Mouse (Mus musculus) intestine, embryonic 16.5 days (tissue): ENCODE measurements around the gene Gm20388. TPM values are rescaled to one million over a fixed set of nuclear protein-coding genes. Genes with fewer than 3 reads are reported as not detected.

Source experiments
- ATAC-seq: fragments of 200-750 bp; cut with Nextera tagmentation; 2 replicates; pipeline ENCODE4 v1.8.0; 2017; ENCODE audit warnings: moderate TSS enrichment, moderate library complexity
- H3K27ac ChIP-seq: fragments of 300-500 bp; sonication (generic); 2 replicates; pipeline ENCODE4 v1.5.1; 2014; ENCODE audit warnings: mild to moderate bottlenecking, low read length
- H3K27me3 ChIP-seq: fragments of 300-500 bp; sonication (generic); replicated peaks from 2 replicates; pipeline ENCODE4 v1.6.1; 2014; ENCODE audit warnings: low read length, control low read depth, mixed read lengths; ENCODE audit not compliant: control insufficient read depth, insufficient read depth
- H3K36me3 ChIP-seq: fragments of 300-500 bp; sonication (generic); 2 replicates; pipeline ENCODE4 v1.6.1; 2014; ENCODE audit warnings: low read length, control low read depth; ENCODE audit not compliant: control insufficient read depth, insufficient read depth
- H3K4me1 ChIP-seq: fragments of 300-500 bp; sonication (generic); 2 replicates; pipeline ENCODE4 v1.6.1; 2014; ENCODE audit warnings: low read length, control low read depth, mixed read lengths; ENCODE audit not compliant: control insufficient read depth, insufficient read depth
- H3K4me2 ChIP-seq: fragments of 300-500 bp; sonication (generic); 2 replicates; pipeline ENCODE4 v1.6.1; 2014; ENCODE audit warnings: low read depth, low read length, control low read depth
- H3K4me3 ChIP-seq: fragments of 300-500 bp; sonication (generic); 2 replicates; pipeline ENCODE4 v1.5.1; 2014; ENCODE audit warnings: mild to moderate bottlenecking, low read length
- H3K9ac ChIP-seq: fragments of 300-500 bp; sonication (generic); 2 replicates; pipeline ENCODE4 v1.6.1; 2014; ENCODE audit warnings: low read depth, low read length
- H3K9me3 ChIP-seq: fragments of 300-500 bp; sonication (generic); 2 replicates; pipeline ENCODE4 v1.6.1; 2016; ENCODE audit warnings: low read length, control low read depth; ENCODE audit not compliant: control insufficient read depth
- WGBS: fragments of 180-500 bp; shearing (Covaris S2); extraction: QIAGEN DNeasy Blood & Tissue Kit; methylation state at CpG from one replicate; pipeline ENCODE4 v1.1.7; 2014; 5-methylcytosine and 5-hydroxymethylcytosine counted together
- polyA plus RNA-seq: library from polyadenylated mRNA; unstranded; fragments of >200 nt; fragmentation: Nextera tagmentation; extraction: Ambion mirVana; gene quantifications from 2 replicates; pipeline ENCODE4 v1.2.1, GENCODE M21; 2015

Gene Gm20388
- polyA plus RNA-seq, 1 experiment from 2014 or later: 5.8 TPM

DNA sequence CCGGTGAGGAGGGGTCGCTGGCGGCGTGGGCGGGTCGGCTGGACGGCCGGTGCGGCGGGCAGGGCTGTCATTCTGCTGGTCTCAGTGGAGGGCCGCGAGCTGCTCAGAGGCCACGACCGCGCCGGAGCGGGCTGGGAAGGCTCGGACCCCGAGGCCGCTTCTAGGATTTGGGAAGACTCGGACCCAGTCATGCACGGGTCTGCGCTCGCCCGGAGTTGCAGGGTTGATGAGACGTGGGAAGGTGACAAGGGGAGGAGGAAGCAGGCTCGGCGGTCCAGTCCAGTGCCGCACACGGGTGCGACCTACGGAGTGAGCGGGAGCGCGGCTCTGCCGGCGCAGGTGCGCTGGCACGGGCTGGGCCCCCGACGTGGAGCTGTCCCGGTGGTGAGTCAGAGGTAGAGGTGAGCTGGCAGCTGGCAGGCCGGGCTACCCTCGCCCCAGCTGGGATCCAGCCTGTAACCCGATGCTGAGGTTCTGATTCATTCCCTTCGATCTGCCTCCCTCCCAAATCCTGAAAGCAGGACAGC is 203.7 kb downstream of the Gm20388 start:
- Histone ChIP-seq H3K4me1 (peaks cover 17% of the 10 kb centered on the region), H3K4me3 (peak overlapping the region; percentile 78), H3K27ac (no peak overlapping the region), H3K27me3 (peaks cover 11% of the 10 kb centered on the region), H3K36me3 (no peaks in the 10 kb centered on the region), H3K4me2 (peak overlapping the region; percentile 100), H3K9ac (peak overlapping the region; percentile 82), H3K9me3 (no peaks in the 10 kb centered on the region)
- under 1% methylated on average over 46 of the region's 46 CpGs for WGBS
- peak; percentile 36 for ATAC-seq

GRCm38 (mm10) chr8:120116600-120116999 is 206.0 kb downstream of the Gm20388 start:
- H3K4me2 ChIP-seq: no peak overlapping the region
- ATAC-seq: no peak
- no peaks in the 10 kb centered on the region for H3K9me3 ChIP-seq
- H3K9ac ChIP-seq: no peak overlapping the region
- WGBS: 73% methylated on average over 7 of the region's 7 CpGs
- peaks cover 17% of the 10 kb centered on the region for H3K4me1 ChIP-seq
- no peaks in the 10 kb centered on the region for H3K36me3 ChIP-seq
- peaks cover 11% of the 10 kb centered on the region for H3K27me3 ChIP-seq
- no peak overlapping the region for H3K4me3 ChIP-seq
- no peak overlapping the region for H3K27ac ChIP-seq

DNA sequence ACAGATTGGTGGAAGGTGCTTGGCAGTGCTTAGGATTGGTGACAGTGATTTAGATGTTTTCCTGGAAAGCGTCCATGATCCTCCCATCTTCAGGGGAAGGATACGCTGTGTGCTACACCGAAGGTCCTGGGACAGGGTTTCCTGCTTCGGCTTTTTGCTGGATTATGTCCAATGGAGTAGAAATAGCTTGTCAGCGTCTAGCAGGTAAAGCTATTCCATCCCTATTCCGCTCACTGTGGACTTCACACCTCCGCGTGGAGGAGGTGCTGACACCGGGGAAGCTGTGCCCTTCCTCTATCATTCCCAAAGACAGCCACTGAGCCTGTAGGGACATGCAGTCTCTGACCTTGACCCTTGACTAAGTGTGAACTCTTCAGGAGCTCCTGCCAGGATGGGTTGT is 207.5 kb downstream of the Gm20388 start:
- peaks cover 11% of the 10 kb centered on the region for H3K27me3 ChIP-seq
- H3K27ac ChIP-seq: no peak overlapping the region
- no peak overlapping the region for H3K9ac ChIP-seq
- no peaks in the 10 kb centered on the region for H3K36me3 ChIP-seq
- peaks cover 12% of the 10 kb centered on the region for H3K4me1 ChIP-seq
- H3K4me3 ChIP-seq: no peak overlapping the region
- no peak overlapping the region for H3K4me2 ChIP-seq
- no peak for ATAC-seq
- 75% methylated on average over 9 of the region's 9 CpGs for WGBS
- H3K9me3 ChIP-seq: no peaks in the 10 kb centered on the region

GRCm38 (mm10) chr8:120118847-120119246 is 208.2 kb downstream of the Gm20388 start:
- Histone ChIP-seq H3K4me1 (peaks cover 12% of the 10 kb centered on the region), H3K4me2 (no peak overlapping the region), H3K9me3 (no peaks in the 10 kb centered on the region), H3K4me3 (no peak overlapping the region), H3K36me3 (no peaks in the 10 kb centered on the region), H3K9ac (no peak overlapping the region), H3K27ac (no peak overlapping the region), H3K27me3 (peaks cover 11% of the 10 kb centered on the region)
- WGBS: 81% methylated on average over 5 of the region's 5 CpGs
- no peak for ATAC-seq

GRCm38 (mm10) chr8:120119429-120119828 is 208.8 kb downstream of the Gm20388 start:
- H3K9ac ChIP-seq: no peak overlapping the region
- H3K27ac ChIP-seq: no peak overlapping the region
- H3K4me2 ChIP-seq: no peak overlapping the region
- ATAC-seq: no peak
- peaks cover 13% of the 10 kb centered on the region for H3K4me1 ChIP-seq
- H3K9me3 ChIP-seq: no peaks in the 10 kb centered on the region
- no peaks in the 10 kb centered on the region for H3K36me3 ChIP-seq
- 61% methylated on average over 3 of the region's 3 CpGs for WGBS
- no peak overlapping the region for H3K4me3 ChIP-seq
- H3K27me3 ChIP-seq: peaks cover 11% of the 10 kb centered on the region

GRCm38 (mm10) chr8:120119931-120120330 is 209.3 kb downstream of the Gm20388 start:
- Histone ChIP-seq H3K4me3 (no peak overlapping the region), H3K4me1 (peaks cover 13% of the 10 kb centered on the region), H3K4me2 (no peak overlapping the region), H3K9me3 (no peaks in the 10 kb centered on the region), H3K36me3 (no peaks in the 10 kb centered on the region), H3K27me3 (peaks cover 10% of the 10 kb centered on the region), H3K9ac (no peak overlapping the region), H3K27ac (no peak overlapping the region)
- WGBS: 79% methylated on average over 6 of the region's 6 CpGs
- no peak for ATAC-seq

DNA sequence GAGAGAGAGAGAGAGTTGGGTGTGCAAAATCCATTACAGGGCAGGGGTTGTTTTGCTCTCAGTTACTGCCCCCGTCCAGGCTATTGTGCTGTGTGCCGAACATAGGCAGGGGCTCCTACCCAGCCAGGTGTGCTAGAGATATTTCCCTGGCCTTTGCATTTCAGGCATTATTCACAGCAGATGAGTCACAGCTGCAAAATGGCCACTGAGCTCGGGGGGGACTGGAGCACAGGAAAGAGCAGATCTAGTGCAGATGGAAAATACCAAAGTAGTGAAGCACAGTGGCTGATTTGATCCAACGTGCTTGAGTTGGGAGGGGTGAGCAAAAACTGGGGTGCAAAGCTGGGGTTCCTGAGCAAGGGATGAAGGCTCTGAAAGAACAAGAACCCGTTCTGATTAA is 210.3 kb downstream of the Gm20388 start:
- ATAC-seq: no peak
- H3K9ac ChIP-seq: no peak overlapping the region
- no peaks in the 10 kb centered on the region for H3K36me3 ChIP-seq
- WGBS: 52% methylated on average over 5 of the region's 5 CpGs
- no peaks in the 10 kb centered on the region for H3K27me3 ChIP-seq
- H3K4me3 ChIP-seq: no peak overlapping the region
- no peak overlapping the region for H3K27ac ChIP-seq
- no peaks in the 10 kb centered on the region for H3K9me3 ChIP-seq
- H3K4me1 ChIP-seq: peaks cover 15% of the 10 kb centered on the region
- no peak overlapping the region for H3K4me2 ChIP-seq

DNA sequence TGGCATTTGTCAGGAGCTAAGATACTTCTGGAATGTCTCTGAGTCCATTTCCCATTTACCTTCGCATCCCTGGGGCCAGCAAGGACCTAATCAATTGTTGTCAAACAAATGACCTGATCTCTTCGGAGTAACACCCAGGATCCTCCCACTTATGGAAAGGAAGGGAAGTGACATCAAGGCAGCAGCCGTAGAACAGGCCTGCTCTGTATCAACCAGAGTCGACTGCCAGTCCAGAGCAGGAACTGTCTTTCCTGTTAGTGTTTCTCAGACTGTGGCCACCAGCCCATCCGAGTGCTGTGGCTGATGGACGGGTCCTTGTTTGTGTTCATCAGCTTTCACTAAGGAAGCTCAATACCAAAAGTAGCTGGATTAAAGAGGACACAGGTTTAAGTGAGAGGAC is 213.6 kb downstream of the Gm20388 start:
- H3K27ac ChIP-seq: 0 out of 2 replicates have a peak overlapping the region, but pooled peaks have one; percentile 42
- no peaks in the 10 kb centered on the region for H3K9me3 ChIP-seq
- 22% methylated on average over 6 of the region's 6 CpGs for WGBS
- H3K4me1 ChIP-seq: peaks cover 22% of the 10 kb centered on the region
- no peak for ATAC-seq
- no peaks in the 10 kb centered on the region for H3K27me3 ChIP-seq
- H3K4me3 ChIP-seq: no peak overlapping the region
- no peak overlapping the region for H3K4me2 ChIP-seq
- H3K9ac ChIP-seq: no peak overlapping the region
- no peaks in the 10 kb centered on the region for H3K36me3 ChIP-seq

DNA sequence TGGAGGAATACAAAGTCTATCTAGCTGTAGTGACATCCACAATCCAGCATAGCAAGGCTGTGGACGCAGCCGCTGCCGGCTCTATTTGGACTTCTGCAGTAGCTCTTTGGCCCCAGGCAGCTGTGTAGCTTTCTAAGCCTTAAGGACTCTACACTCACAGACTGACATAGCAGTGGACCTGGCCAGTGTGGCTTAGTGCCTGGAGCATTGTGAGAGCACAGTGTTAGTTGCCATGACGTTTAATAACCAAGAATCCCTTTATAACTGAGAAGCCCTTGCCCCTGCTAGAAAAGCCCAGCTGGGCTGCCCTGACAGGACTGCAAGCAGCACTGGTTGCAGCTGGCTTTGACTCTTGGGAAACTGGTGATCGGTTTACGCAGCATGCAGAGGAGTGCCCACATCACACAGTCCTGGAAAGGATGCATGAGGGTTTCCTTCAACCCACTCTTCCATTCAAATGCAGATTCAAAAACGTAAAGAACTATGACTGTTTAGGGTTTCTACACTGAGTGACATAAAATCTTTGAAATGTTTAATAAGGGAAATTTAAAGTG is 214.3 kb downstream of the Gm20388 start:
- 0 out of 2 replicates have a peak overlapping the region, but pooled peaks have one; percentile 10 for H3K27ac ChIP-seq
- no peak for ATAC-seq
- peaks cover 22% of the 10 kb centered on the region for H3K4me1 ChIP-seq
- WGBS: 50% methylated on average over 7 of the region's 7 CpGs
- no peak overlapping the region for H3K4me3 ChIP-seq
- H3K9me3 ChIP-seq: no peaks in the 10 kb centered on the region
- H3K9ac ChIP-seq: no peak overlapping the region
- H3K36me3 ChIP-seq: no peaks in the 10 kb centered on the region
- no peaks in the 10 kb centered on the region for H3K27me3 ChIP-seq
- H3K4me2 ChIP-seq: no peak overlapping the region
